Mouse (Mus musculus): Measurements from ENCODE around the gene Ppp1r16b. TPM values are rescaled to one million over a fixed set of nuclear protein-coding genes. Genes with fewer than 3 reads are reported as not detected.
"Not testable (repeated sequence)": the region's sequence is repeated elsewhere in the genome, so short reads cannot be mapped to it uniquely, and the experiment has no call there.

Ppp1r16b gene
- total RNA-seq, 2 experiments from 2014 or later: 63.1 to 68.0 TPM

GRCm38 (mm10) chr2:158720715-158721370 lies 55.6 kb downstream of the Ppp1r16b start:
- no peak for DNase-seq (ENCODE audit: low spot score in 2 of 2)

DNA sequence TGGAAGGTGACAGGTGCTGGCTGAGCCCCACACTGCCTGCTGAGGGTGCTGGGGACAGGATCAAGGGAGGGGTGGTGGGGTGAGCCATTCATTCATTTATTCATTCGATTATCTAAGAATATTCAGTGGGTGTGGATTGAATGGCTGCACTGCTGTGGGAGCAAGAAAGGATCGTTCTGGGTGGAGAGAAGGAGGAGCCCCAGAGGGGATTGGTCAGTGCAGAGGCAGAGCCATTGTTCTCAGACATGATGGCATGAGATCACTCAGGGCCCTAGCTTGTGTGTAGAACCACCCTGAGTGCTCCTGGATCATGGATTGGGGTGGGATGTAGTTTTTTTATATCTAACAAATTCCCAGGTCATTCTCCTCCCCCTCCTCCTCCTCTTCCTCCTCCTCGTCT lies 56.3 kb downstream of the Ppp1r16b start:
- no peak for DNase-seq (ENCODE audit: low spot score in 2 of 2)

- DNase-seq (ENCODE audit: low spot score in 2 of 2): no peak
These were observed 56.9 kb downstream of the Ppp1r16b start for GRCm38 (mm10) chr2:158722135-158722534.

DNA sequence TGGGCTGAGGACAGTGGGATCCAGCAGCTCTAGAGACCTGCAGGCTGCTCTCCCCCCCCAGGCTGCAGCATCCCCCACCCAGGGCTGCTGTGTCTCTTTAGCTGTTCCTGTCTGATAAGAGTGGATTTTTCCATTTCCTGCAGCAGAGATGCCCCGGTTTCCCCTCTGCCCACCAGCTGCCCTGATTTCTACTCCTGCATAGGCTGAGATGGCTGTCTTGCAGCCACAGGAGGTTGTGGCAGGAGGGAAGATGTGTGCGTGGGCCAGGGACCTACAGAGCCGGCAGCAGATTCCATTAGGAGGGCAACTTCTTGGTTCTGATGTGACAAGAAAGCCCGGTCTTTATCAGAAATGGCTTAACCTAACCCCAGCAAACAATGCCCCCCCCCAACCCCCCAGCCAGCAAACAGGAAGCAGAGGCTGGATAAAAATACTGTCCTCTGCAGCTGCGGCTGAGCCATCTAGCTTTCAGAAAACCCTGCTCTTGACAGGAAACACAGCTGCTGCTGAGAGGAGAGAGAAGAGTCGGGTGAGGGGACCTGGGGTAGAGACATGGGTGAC lies 57.9 kb downstream of the Ppp1r16b start:
- DNase-seq (ENCODE audit: low spot score in 2 of 2): no peak

- no peak for DNase-seq (ENCODE audit: low spot score in 2 of 2)
These were observed 58.6 kb downstream of the Ppp1r16b start for GRCm38 (mm10) chr2:158723806-158724205.

- DNase-seq (ENCODE audit: low spot score in 2 of 2): no peak
These were observed 61.1 kb downstream of the Ppp1r16b start for GRCm38 (mm10) chr2:158726252-158726651.

DNA sequence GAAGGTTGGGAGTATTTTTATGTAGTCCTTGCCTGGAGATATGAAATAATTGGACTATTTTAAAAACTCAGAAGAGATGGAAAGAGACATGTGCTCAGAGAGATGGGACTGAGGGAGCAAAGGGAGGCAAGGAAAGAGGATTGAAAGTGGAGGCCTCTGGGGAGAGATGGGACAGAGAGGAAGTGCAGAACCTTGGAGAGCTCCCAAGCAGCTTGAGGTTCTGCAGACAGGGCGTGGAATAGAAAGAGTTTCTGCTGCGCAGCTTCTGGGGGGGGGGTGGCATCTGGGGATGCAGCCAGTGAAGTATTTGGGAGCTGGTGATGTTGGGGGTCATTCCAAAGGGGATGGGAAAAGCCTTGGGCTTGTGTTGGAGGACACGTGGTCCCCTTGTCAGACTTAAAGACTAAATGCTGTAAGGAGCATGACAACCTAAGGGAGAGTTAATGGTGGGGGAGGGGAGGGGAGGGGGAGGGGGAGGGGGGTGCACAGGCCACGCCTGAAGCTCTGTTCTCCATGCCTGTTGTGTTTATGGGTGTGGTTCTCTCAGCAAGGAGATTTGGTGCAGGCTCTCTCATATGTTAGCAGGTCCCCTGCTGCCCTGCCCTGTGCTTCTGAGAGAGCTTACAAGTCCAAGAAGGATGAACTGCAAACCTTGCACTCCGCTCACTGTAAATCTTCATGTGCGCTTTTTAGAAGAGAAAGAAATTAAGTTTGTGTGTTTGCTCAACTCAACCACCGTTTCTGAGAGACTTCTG lies 63.0 kb downstream of the Ppp1r16b start:
- DNase-seq (ENCODE audit: low spot score in 2 of 2): no peak

DNA sequence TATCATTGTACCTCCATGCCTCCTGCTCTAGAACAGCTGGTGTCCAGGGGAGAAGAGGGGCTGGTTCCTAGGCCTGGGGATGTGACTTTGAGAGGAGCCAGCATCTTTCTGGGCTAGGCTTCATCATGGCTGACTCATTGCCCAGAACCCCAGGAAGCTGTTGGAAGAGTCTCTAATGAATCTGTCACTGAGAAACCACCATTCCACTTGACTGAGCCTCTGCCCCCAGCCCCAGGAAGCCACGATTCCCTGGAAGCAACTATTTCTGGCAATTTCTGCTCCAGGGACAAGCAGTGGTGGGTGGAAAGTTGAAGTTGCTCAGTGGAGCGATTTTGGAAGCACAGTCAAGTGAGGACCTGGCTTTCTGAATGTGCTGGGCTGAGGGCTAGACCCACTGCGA lies 65.7 kb downstream of the Ppp1r16b start:
- no peak for DNase-seq (ENCODE audit: low spot score in 2 of 2)

DNA sequence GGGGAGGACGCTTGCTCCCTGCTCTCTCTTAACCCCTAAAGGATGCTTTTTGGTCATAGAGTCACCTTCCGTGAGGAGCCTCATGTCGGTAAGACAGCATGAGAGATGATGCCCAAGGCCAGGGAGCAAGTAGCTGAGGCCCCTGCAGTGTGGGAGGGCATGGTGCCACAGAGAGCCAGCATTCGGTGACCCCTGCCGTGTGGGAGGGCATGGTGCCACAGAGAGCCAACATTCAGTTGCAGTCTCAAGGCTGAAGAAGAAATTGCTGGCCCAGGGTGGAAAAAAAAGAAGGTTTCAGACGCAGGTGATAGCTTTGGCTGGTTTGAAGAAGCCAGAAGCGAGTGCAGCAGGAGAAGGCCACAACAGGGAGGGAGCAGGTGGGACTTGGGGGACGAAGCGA lies 67.3 kb downstream of the Ppp1r16b start:
- DNase-seq (ENCODE audit: low spot score in 2 of 2): no peak

DNA sequence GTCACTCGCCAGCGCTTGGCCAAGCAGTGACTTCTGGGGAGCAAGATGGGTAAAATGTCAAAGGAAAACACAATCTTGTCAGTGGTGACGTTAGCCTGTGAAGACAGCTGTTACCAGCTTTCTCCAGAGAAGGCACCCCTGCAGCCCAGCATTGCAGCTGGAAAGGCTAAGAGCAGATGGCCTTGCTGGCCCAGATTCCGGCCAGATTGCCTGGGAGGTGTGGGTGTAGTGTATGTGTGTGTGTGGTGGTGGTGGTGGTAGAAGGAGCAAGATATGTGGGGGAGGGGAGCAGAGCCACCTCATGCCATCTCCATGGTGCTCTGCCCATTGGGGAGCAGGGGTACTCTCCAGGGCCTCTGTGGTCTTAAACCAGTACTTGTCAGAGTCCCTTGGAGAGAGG lies 67.9 kb downstream of the Ppp1r16b start:
- DNase-seq (ENCODE audit: low spot score in 2 of 2): no peak

- no peak for DNase-seq (ENCODE audit: low spot score in 2 of 2)
These were observed 68.7 kb downstream of the Ppp1r16b start for GRCm38 (mm10) chr2:158733914-158734313.

DNA sequence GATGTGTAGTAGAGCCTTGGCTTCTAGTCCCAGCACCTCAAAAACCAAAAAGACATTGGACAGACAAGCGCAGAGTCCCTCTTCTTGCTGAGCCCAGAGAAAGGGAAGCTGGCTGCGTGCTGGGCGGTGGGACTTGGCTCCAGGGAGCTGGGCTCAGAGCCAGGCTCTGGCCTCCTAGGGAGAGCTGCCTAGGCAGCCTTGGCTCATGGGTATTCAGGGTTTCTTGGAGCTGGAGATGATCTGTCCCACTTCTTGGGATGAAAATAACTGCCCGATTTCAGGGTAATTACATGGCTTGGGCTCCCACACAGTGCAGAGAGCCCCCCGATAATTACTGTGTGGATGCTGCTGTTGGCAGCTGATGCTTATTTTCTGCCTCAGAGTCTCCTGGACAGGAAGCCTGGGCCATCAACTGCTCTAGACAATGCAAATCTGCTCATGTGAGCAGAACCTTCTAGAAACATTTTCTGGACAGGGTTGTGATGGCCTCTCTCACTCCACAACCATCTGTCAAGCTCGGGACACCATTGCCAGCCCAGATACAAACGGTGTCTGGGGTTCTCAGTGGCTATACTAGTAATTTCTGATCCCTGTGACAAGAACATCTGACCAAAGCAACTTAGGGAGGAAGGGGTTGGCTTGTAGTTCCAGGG lies 69.4 kb downstream of the Ppp1r16b start:
- peak; percentile 46 to 69 for DNase-seq (ENCODE audit: low spot score in 2 of 2)

- DNase-seq (ENCODE audit: low spot score in 2 of 2): no peak
These were observed 70.1 kb downstream of the Ppp1r16b start for GRCm38 (mm10) chr2:158735340-158735739.

DNA sequence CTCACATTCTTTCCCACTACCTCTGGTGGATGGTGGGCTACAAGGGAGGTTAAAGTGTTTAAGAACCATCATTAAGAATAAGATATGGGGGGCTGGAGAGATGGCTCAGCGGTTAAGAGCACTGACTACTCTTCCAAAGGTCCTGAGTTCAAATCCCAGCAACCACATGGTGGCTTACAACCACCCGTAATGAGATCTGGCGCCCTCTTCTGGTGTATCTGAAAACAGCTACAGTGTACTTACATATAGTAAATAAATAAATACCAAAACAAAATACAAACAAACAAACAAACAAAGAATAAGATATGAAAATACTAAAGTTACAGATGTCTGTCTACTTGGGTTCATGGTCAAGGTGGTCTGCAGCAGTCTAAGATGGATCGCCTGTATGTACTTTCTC lies 71.0 kb downstream of the Ppp1r16b start:
- DNase-seq (ENCODE audit: low spot score in 2 of 2): not testable (repeated sequence)

GRCm38 (mm10) chr2:158738591-158738990 lies 73.4 kb downstream of the Ppp1r16b start:
- no peak for DNase-seq (ENCODE audit: low spot score in 2 of 2)

DNA sequence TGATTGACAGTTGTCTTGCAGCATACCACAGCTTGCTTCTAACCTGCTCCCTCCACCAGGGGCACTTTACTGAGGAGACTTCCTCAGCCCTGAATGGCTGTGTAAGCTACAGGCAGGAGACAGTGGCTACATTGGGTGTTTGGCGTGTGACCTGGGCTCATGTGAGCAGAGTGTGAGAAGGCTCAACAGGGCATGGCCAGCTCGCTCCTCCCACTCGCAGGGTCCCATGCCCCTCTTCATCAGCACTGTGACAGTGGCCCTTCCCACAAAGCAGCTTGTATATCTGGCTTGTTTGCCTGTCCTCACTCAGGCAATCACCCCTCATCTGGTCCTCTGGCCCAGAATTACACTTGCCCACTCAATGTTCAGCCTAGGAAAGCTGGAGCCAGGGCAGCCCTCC lies 73.9 kb downstream of the Ppp1r16b start:
- DNase-seq (ENCODE audit: low spot score in 2 of 2): no peak

DNA sequence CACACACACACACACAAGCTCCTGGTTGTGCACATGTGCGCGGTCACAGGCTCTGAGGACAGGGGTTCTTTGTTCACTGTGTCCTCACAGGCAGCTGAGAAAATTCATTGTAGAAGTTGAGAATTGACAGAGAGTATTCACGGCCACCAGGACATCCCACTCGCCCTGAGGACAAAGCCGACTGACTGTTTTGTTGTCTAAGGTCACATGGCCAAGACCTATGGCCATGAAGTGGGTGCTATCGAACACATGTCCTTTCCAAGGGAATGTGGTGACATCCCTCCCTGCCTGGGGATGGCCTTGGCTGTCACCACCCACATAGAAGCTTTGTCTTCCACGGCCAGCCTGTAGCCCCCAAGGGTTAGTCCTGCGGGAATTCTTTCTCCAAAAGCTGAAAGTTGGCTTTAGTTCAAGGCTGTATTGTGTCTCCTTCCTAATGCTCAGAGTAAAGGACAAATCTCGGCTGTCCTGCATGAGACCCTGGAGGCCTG lies 75.9 kb downstream of the Ppp1r16b start:
- no peak for DNase-seq (ENCODE audit: low spot score in 2 of 2)

DNA sequence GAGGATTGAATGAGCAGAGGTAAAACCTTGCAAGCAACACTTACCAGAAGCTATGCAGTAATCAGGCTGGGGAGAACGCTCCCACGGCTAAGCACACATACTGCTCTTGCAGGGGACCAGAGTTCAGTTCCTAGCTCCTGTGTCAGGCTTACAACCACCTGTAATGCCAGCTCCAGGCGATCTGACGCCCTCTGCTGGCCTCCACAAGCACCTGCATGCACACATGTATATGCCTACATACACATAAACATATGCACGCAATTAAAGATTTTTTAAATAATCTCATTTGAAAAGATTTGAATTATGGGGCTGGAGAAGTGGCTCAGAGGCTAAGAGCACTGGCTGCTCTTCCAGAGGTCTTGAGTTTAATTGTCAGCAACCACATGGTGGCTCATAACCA lies 77.2 kb downstream of the Ppp1r16b start:
- DNase-seq (ENCODE audit: low spot score in 2 of 2): no peak

- DNase-seq (ENCODE audit: low spot score in 2 of 2): no peak
These were observed 78.4 kb downstream of the Ppp1r16b start for GRCm38 (mm10) chr2:158743518-158744141.

GRCm38 (mm10) chr2:158745049-158745482 lies 79.9 kb downstream of the Ppp1r16b start:
- DNase-seq (ENCODE audit: low spot score in 2 of 2): peak; percentile 56 to 63

DNA sequence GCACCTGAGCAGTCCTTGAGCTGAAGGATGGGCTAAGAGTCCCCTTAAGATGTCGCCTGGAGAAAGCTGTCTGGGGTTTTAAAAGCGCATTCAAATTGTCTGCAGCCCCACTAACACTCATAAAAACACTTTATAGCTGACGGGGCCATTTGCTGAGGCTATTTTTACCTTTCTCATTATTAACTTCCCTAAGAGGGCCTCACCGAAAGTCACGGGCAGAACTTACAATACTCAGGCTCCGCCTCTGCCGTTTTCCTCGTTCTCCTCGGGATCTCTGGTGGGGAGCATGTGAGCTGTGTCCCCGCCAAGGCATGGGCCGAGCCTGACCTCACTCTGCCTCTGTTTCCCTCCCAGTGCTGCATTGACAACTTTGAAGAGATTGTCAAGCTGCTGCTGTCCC lies 81.0 kb downstream of the Ppp1r16b start:
- no peak for DNase-seq (ENCODE audit: low spot score in 2 of 2)

Measured in layer of hippocampus, postnatal 10 days (tissue).